Mouse (Mus musculus): ENCODE measurements around the gene Gnat2. TPM values are rescaled to one million over a fixed set of nuclear protein-coding genes. Genes with fewer than 3 reads are reported as not detected.

Gnat2 gene
- polyA plus RNA-seq, 1 experiment from 2014 or later = 0.90 TPM

DNA sequence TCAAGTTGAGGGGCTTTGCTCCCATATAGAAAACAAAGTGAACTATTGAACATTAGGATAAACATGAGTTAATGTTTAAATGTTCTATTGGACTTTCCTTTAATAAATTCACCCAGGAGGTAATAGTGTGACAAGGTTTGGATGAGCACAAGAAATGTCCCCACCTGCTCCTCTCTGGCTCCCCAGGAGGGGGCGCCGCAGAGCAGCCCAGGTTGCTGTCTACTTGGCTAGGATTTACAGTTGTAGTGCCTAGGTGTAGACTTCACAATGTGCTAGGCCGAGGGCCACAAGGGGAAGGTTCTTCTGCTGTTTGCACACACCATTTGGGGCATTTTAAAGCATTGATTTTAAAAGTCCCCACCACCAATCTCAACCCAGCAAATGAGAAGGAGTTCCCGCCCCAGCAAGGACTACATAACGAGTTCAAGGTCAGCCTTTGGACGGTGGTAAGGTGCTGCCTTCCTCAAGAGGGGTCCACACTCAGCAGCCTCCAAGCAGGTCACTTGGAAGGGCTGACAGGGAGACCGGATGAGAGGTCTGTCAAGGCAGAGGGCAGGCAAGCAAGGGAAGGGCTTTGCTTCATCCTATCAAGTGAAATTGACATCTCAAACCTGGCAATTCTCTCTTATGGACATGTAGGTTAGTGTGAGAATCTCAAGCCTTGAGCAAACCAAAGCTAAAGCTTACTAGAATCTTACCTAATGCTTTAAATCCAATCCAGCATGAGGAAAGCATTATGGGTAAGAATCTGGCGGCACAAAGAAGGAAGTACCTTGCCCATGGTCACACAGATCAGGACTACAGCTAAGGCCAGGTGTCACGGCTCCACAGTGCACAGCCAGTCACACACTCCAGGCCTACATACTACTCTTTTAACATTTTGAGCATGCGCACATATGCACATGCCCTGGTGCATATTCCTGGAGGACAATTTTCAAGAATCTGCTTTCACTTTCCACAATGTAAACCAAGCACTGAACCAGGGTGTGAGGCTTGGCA, 22.0 kb upstream of the Gnat2 start:
- Histone ChIP-seq H3K27me3 (replicated peaks; ENCODE audit: low read depth, poor library complexity, severe bottlenecking) (no peaks in the 10 kb centered on the region), H3K27ac (replicated peaks) (no peak overlapping the region), H3K9me3 (no peaks in the 10 kb centered on the region), H3K4me3 (no peak overlapping the region), H3K4me1 (peaks cover 7% of the 10 kb centered on the region; the same call in 1 of the 2 replicates), H3K36me3 (replicated peaks) (peaks cover 33% of the 10 kb centered on the region)
- WGBS = 70% methylated on average over 10 of the region's 10 CpGs
- peak; percentile 68 for DNase-seq (ENCODE audit: low spot score)

DNA sequence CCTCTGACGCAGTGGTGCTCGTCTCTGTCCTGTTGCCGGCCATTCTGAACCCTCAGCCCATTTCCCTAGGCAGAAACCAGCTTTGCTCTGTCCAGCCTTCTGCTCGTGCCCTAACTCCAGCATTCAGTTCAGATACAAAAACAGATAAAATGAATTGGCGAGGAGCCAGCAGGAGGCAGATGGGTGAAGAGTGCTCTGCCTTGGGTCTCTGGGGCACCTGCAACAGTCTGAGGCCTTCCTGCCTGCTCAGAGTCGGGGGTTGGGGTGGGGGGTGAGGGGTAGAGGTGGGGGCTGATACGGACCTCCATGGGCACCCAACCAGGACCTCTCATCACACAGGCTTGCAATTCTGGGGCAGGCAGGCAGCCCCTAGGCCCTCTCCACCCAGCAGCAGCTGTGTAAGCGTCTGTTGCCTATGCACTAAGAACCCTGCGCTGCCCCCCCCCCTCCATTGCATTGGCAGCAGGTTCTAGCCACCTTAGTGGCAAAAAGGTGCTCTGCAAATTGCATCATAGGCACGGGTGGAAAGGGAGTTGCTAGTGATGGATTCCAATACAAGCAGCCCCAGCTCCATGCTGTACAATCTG, 19.5 kb upstream of the Gnat2 start:
- H3K36me3 ChIP-seq (replicated peaks) = peaks cover 58% of the 10 kb centered on the region
- no peaks in the 10 kb centered on the region for H3K27me3 ChIP-seq (replicated peaks; ENCODE audit: low read depth, poor library complexity, severe bottlenecking)
- H3K9me3 ChIP-seq = no peaks in the 10 kb centered on the region
- no peak for DNase-seq (ENCODE audit: low spot score)
- H3K4me3 ChIP-seq = no peak overlapping the region
- WGBS = 80% methylated on average over 10 of the region's 10 CpGs
- H3K27ac ChIP-seq (replicated peaks) = no peak overlapping the region
- peaks cover 7% of the 10 kb centered on the region; the same call in 1 of the 2 replicates for H3K4me1 ChIP-seq

DNA sequence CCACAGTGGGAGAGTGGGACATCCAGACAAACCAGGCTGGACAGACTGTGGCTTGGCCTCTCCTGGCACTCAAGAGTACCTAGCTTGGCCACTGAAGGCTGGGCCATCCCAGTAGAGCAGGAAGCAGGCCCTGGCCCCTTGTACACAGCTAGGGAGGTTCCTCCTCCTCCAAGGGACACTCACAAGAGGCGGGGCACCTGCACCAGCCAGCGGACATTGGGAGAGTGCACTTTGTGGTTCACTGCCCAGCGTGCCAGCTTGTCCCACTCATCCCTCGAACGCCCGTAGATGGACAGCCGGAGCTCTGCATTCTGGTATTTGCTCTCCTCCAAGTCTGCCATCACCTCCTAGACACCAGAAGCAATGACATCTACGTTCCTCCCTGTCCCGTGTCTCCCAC, 15.8 kb upstream of the Gnat2 start:
- 93% methylated on average over 9 of the region's 9 CpGs for WGBS
- no peak for DNase-seq (ENCODE audit: low spot score)
- H3K36me3 ChIP-seq (replicated peaks) = peaks cover 87% of the 10 kb centered on the region

DNA sequence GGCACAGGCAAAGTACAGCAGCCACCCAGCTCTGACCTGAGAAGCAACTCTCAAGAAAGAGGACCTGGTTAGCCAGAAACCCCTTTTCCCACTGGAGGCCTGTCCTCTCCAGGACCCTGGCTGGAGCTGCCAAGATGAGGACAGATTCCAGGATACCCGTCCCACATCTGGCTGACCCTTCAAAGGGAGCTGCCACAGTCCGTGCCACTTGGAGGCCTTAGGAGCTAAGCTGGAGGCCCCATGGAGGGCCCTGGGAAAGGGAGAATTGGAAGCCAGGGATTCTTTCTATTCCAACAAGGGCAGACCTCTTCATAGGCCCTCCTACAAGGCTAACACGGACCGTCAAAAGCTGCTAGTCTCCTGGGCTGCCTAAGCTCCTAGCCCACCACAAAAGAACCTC, 10.9 kb upstream of the Gnat2 start:
- Histone ChIP-seq H3K27me3 (replicated peaks; ENCODE audit: low read depth, poor library complexity, severe bottlenecking) (no peaks in the 10 kb centered on the region), H3K4me1 (peaks cover 57% of the 10 kb centered on the region), H3K36me3 (replicated peaks) (peaks cover 43% of the 10 kb centered on the region), H3K9me3 (no peaks in the 10 kb centered on the region), H3K27ac (replicated peaks) (peak overlapping the region; percentile 76; the same call in 1 of the 2 replicates), H3K4me3 (no peak overlapping the region; the same call in 1 of the 2 replicates)
- DNase-seq (ENCODE audit: low spot score) = no peak
- 65% methylated on average over 4 of the region's 4 CpGs for WGBS

More for the DNA sequence above, 15.8 kb upstream of the Gnat2 start:
- H3K27ac ChIP-seq (replicated peaks) = no peak overlapping the region
- peaks cover 9% of the 10 kb centered on the region for H3K4me1 ChIP-seq
- no peaks in the 10 kb centered on the region for H3K27me3 ChIP-seq (replicated peaks; ENCODE audit: low read depth, poor library complexity, severe bottlenecking)
- H3K9me3 ChIP-seq = no peaks in the 10 kb centered on the region
- no peak overlapping the region for H3K4me3 ChIP-seq

DNA sequence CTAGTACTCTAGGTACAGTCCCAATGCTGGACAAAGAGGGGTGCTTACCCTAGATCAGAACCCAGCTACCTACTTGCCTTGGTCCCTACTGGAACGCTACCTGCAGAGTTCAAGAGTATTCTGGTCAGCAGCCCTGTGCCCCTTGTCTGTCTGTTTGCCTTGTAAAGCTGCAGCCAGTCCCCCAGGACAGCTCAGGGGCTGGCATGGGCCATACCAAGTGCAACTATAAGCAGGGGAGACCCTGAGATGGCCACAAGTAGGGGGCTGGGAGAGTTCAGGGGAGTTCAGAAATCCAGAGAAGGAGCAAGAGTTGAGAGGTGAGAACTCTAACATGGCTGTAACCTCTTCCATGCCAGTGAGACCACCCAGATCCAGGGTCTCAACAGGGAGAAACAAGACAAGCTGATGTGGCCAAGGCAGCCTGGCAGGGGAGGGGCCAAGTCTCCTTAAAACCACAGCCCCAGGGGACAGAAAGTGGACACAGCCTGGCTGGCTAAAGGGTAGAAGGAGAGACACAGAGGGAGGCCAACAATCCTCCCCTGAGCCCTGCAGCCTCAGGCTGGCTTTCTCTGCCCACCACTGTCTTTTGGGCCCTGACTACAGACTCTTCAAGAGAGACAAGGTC, 10.2 kb upstream of the Gnat2 start:
- H3K4me1 ChIP-seq = peaks cover 64% of the 10 kb centered on the region
- peak; percentile 21 for DNase-seq (ENCODE audit: low spot score)
- H3K9me3 ChIP-seq = no peaks in the 10 kb centered on the region
- H3K36me3 ChIP-seq (replicated peaks) = peaks cover 36% of the 10 kb centered on the region
- H3K27ac ChIP-seq (replicated peaks) = peak overlapping the region; percentile 76
- no peaks in the 10 kb centered on the region for H3K27me3 ChIP-seq (replicated peaks; ENCODE audit: low read depth, poor library complexity, severe bottlenecking)
- peak overlapping the region; percentile 8; the same call in 1 of the 2 replicates for H3K4me3 ChIP-seq
- WGBS = 69% methylated on average over 1 of the region's 1 CpGs

DNA sequence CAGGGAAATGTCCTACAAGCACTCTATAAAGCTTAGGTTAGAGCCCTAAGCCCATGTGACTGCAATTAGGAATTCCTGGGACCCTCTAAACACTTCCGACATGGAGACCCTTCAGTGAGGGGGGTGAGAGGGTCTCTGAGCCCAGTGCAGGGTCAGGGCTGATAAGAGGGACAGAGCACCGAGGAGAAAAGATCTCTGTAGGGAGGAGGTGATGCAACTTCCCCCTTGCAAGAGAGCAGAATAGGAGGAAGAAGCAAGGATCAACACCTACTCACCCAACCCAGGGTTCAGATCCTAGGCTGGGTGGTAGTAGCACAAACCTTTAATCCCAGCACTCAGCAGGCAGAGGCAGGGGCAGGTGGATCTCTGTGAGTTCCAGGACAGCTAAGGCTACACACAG, 9.4 kb upstream of the Gnat2 start:
- Histone ChIP-seq H3K27ac (replicated peaks) (peak overlapping the region; percentile 76; the same call in 1 of the 2 replicates), H3K9me3 (no peaks in the 10 kb centered on the region), H3K4me3 (no peak overlapping the region), H3K27me3 (replicated peaks; ENCODE audit: low read depth, poor library complexity, severe bottlenecking) (no peaks in the 10 kb centered on the region), H3K36me3 (replicated peaks) (peaks cover 28% of the 10 kb centered on the region), H3K4me1 (peaks cover 67% of the 10 kb centered on the region)
- DNase-seq (ENCODE audit: low spot score) = no peak
- WGBS = 53% methylated on average over 2 of the region's 2 CpGs

DNA sequence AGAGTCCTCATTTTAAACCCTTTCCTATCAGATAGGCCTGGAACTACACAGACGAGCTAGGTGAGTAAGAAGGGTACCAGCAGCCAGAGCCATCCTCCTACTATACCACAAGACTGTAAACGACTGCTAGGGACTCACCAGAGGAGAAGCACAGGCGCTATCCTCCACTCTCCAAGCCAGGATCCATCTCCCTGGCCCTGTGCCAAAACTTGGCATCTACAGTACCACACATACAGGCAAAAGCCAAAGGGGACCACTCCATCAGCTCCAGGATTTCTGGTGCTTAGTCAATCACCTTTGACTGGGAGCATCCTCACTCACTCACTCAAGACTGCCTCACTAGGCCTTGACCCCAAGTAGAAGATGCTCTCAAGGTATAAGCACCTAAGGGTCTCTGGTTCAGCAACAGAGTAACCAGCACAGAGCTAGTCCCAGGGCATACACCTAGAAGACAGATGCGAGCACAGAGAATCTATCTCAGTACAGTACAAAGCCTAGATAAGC, 8.6 kb upstream of the Gnat2 start:
- Histone ChIP-seq H3K36me3 (replicated peaks) (peaks cover 22% of the 10 kb centered on the region), H3K4me3 (peak overlapping the region; percentile 90; the same call in 1 of the 2 replicates), H3K4me1 (peaks cover 72% of the 10 kb centered on the region), H3K27me3 (replicated peaks; ENCODE audit: low read depth, poor library complexity, severe bottlenecking) (no peaks in the 10 kb centered on the region), H3K27ac (replicated peaks) (no peak overlapping the region), H3K9me3 (no peaks in the 10 kb centered on the region)
- DNase-seq (ENCODE audit: low spot score) = no peak
- WGBS = 83% methylated on average over 4 of the region's 4 CpGs

DNA sequence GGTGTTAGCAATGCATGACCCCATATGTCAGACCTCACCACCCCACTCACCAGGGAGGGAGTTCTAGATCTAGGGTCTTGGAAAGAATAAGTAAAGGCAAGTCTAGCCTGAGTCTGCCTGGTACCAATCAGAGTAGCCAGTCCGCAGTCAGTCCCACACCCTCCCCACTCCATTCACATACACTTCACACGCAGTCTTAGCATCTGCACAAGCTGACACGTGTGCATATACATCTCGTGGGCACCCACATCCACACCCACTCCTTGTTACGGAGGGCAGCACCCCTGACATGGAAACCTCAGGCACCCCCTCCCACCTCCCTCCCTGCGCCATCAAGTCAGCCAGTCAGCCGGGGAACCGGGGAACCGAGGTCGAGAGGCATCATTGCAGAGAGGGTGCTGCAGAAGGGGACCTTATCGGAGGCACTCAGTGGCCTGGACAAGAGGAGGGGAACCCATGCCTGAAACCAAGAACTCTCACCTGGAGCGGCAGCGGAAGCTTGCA, 7.8 kb upstream of the Gnat2 start:
- Histone ChIP-seq H3K27ac (replicated peaks) (peak overlapping the region; percentile 95), H3K27me3 (replicated peaks; ENCODE audit: low read depth, poor library complexity, severe bottlenecking) (no peaks in the 10 kb centered on the region), H3K36me3 (replicated peaks) (peaks cover 14% of the 10 kb centered on the region), H3K9me3 (no peaks in the 10 kb centered on the region), H3K4me1 (peaks cover 79% of the 10 kb centered on the region), H3K4me3 (peak overlapping the region; percentile 90)
- WGBS = 24% methylated on average over 13 of the region's 13 CpGs
- DNase-seq (ENCODE audit: low spot score) = no peak

DNA sequence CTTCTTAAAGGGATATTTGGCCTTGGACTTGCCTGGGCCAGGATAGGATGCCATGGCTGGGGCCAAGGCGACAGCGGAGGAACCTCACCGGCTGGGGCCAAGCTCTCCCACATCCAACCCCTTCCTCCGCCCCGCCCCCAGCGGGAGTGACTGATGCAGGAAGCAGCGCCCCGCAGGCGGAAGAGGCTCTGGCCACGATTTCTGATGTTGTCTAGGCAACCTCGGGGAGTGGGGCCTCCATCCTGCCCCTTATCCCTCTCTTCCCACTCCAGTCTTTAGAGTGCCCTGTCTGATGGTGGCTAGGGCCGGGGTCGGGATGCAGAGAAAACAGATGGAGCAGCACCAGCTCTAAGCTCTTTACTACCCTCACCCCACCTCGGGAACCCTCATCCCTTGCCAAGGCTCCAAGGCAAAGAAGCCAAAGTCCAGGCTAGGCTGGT, 7.3 kb upstream of the Gnat2 start:
- Histone ChIP-seq H3K4me3 (peak overlapping the region; percentile 90), H3K36me3 (replicated peaks) (peaks cover 9% of the 10 kb centered on the region), H3K9me3 (no peaks in the 10 kb centered on the region), H3K27ac (replicated peaks) (peak overlapping the region; percentile 95), H3K27me3 (replicated peaks; ENCODE audit: low read depth, poor library complexity, severe bottlenecking) (no peaks in the 10 kb centered on the region), H3K4me1 (peaks cover 81% of the 10 kb centered on the region)
- peak; percentile 94 for DNase-seq (ENCODE audit: low spot score)
- WGBS = under 1% methylated on average over 14 of the region's 14 CpGs

DNA sequence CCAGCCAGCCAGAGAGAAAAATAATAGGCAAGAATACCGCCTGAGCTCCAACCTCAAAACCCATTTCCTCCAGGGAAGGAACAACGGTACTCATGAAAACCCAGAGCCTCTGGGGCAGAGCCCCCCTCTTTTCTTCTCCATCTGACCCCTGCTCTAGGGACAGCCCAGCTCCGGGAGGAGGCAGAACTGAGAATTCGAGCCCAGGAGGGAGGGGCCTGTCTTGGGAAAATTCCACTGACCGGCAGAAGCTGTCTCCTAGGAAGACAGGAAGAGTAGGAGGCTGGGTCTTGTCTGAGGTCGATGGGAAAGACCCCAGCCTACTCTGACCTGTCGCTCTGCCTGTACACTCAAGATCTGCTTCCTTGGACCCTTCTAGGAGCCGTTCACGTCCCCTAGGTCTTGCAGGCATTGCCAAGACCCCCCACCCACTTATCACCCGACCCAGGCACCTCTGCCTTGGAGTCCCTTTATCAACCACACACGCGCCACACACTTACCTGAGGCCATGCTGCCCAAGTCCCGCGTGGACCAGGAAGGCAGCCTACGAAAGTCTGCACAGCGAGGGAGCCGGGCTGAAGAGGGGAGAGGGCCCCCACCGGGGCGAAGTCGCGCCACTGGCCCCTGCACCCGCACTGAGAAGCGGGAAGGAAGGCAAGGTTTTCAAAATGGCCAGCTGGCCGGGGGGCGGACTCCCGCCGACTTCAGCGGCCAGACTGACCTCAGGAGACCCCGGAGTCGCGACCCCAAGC, 6.7 kb upstream of the Gnat2 start:
- under 1% methylated on average over 31 of the region's 31 CpGs for WGBS
- peaks cover 3% of the 10 kb centered on the region for H3K36me3 ChIP-seq (replicated peaks)
- peak overlapping the region; percentile 95 for H3K27ac ChIP-seq (replicated peaks)
- no peaks in the 10 kb centered on the region for H3K9me3 ChIP-seq
- peak overlapping the region; percentile 90 for H3K4me3 ChIP-seq
- H3K4me1 ChIP-seq = peaks cover 81% of the 10 kb centered on the region
- DNase-seq (ENCODE audit: low spot score) = peak; percentile 76
- no peaks in the 10 kb centered on the region for H3K27me3 ChIP-seq (replicated peaks; ENCODE audit: low read depth, poor library complexity, severe bottlenecking)

DNA sequence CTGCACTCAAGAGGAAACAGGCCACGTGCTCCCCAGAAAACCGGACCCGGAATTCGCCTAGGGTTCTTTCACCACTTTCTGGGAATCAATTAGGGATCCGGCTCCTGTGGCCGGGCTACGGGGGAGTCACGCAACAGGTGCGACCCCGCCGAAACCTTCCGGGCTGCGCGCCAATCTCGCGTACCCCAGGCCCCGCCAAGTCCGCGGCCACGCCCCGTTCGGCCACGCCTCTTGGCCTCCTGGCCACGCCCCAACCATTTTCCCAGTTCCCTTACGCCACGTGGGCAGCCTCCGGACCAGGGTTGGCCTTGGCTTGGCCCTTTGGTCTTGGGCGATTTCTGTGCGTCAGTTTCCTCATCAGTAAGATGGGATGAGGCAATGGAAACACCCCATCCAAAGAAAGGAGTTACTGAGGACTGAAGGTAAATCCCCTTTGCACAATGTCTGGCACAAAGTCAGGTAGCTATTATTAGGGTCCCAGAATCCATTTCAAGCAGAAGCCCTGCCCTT, 6.1 kb upstream of the Gnat2 start, which contains the start of gene Ampd2:
Gene Ampd2 (minus strand): TSS at position 182 of the 510 bp plus-strand sequence.
- DNase-seq (ENCODE audit: low spot score) = peak; percentile 91
- H3K27me3 ChIP-seq (replicated peaks; ENCODE audit: low read depth, poor library complexity, severe bottlenecking) = no peaks in the 10 kb centered on the region
- peak within 1 kb of the TSS; percentile 90 for H3K4me3 ChIP-seq
- under 1% methylated on average over 29 of the region's 29 CpGs for WGBS
- no peaks in the 10 kb centered on the region for H3K36me3 ChIP-seq (replicated peaks)
- H3K4me1 ChIP-seq = peaks cover 75% of the 10 kb centered on the region
- peak within 1 kb of the TSS; percentile 95 for H3K27ac ChIP-seq (replicated peaks)
- H3K9me3 ChIP-seq = no peaks in the 10 kb centered on the region
